Mouse (Mus musculus): ENCODE data around the gene Mafg. TPM values are rescaled to one million over a fixed set of nuclear protein-coding genes. Genes with fewer than 3 reads are reported as not detected.

The Mafg gene
- total RNA-seq, 1 experiment from 2014 or later, result 20.3 TPM

DNA sequence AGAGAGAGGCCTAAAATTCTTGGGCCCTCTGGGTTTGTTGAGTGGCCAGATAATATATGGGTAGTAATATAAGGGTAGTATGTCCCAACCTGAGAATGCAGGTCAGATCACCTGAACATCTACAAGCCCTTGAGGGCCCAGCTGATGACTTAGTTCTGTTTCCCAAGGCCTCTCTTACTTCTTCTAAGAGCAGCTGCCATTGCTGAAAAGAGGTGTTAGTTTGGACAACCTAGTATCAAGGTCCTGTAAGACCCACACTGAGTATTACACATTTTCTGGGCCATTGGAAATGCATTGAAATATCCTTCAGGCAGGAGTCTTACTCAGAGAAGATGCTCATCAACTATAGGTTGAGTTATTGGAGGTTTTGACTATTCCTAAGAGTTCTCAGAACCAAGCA lies 57.5 kb downstream of the Mafg start:
- ATAC-seq (replicated peaks; ENCODE audit: low read depth, poor library complexity, severe bottlenecking), result no peak

Other genes with a start within 250 kb of the Mafg start
- 29.8 and 37.9 TPM in 2 replicates for gene Nploc4, start 195.9 kb downstream of the Mafg start, total RNA-seq (2017)
- not detected in 2 replicates for gene Tspan10, start 191.0 kb downstream of the Mafg start, total RNA-seq (2017)
- gene Pde6g, start 180.1 kb downstream of the Mafg start, total RNA-seq (2017), result not detected in 2 replicates
- 6.5 and 13.6 TPM in 2 replicates for gene Oxld1, start 175.5 kb downstream of the Mafg start, total RNA-seq (2017)
- 73.3 and 101 TPM in 2 replicates for gene Ccdc137, start 175.5 kb downstream of the Mafg start, total RNA-seq (2017)
- gene Arl16, start 166.0 kb downstream of the Mafg start, total RNA-seq (2017), result 7.7 and 9.4 TPM in 2 replicates
- 121 and 140 TPM in 2 replicates for gene Mrpl12, start 149.0 kb downstream of the Mafg start, total RNA-seq (2017)
- 8.2 and 12.1 TPM in 2 replicates for gene Slc25a10, start 141.8 kb downstream of the Mafg start, total RNA-seq (2017)
- gene Gcgr, start 102.9 kb downstream of the Mafg start, total RNA-seq (2017), result not detected in 2 replicates
- gene Mcrip1, start 83.9 kb downstream of the Mafg start, total RNA-seq (2017), result 26.5 and 31.0 TPM in 2 replicates
- not detected in 2 replicates for gene Ppp1r27, start 82.5 kb downstream of the Mafg start, total RNA-seq (2017)
- 494 and 545 TPM in 2 replicates for gene P4hb, start 60.3 kb downstream of the Mafg start, total RNA-seq (2017)
- 148 and 170 TPM in 2 replicates for gene Arhgdia, start 52.0 kb downstream of the Mafg start, total RNA-seq (2017)
- gene Alyref, start 35.2 kb downstream of the Mafg start, total RNA-seq (2017), result 248 and 287 TPM in 2 replicates
- 27.2 and 32.1 TPM in 2 replicates for gene Anapc11, start 35.2 kb downstream of the Mafg start, total RNA-seq (2017)
- not detected in 2 replicates for gene Npb, start 25.1 kb downstream of the Mafg start, total RNA-seq (2017)
- gene Pcyt2, start 15.7 kb downstream of the Mafg start, total RNA-seq (2017), result 34.5 and 38.6 TPM in 2 replicates
- gene Sirt7, start 8.4 kb downstream of the Mafg start, total RNA-seq (2017), result 45.8 and 50.4 TPM in 2 replicates
- 9.9 and 11.7 TPM in 2 replicates for gene Pycr1, start 10.2 kb upstream of the Mafg start, total RNA-seq (2017)
- not detected in 2 replicates for gene Myadml2, start 14.6 kb upstream of the Mafg start, total RNA-seq (2017)
- gene Notum, start 27.6 kb upstream of the Mafg start, total RNA-seq (2017), result not detected in 2 replicates
- gene Aspscr1, start 39.4 kb upstream of the Mafg start, total RNA-seq (2017), result 31.8 and 44.9 TPM in 2 replicates
- gene Cenpx, start 80.1 kb upstream of the Mafg start, total RNA-seq (2017), result 81.5 and 113 TPM in 2 replicates
- 30.3 and 30.9 TPM in 2 replicates for gene Lrrc45, start 80.3 kb upstream of the Mafg start, total RNA-seq (2017)
- gene Rac3, start 87.9 kb upstream of the Mafg start, total RNA-seq (2017), result not detected in 2 replicates
- 8.4 and 9.5 TPM in 2 replicates for gene Dcxr, start 93.7 kb upstream of the Mafg start, total RNA-seq (2017)
- gene Cbr2, start 98.5 kb upstream of the Mafg start, total RNA-seq (2017), result not detected in 2 replicates
- gene Hmga1b, start 129.2 kb upstream of the Mafg start, total RNA-seq (2017), result 18.9 and 25.7 TPM in 2 replicates
- 4.8 and 5.6 TPM in 2 replicates for gene Rfng, start 150.6 kb upstream of the Mafg start, total RNA-seq (2017)
- gene Gps1, start 150.7 kb upstream of the Mafg start, total RNA-seq (2017), result 66.0 and 88.2 TPM in 2 replicates
- gene Dus1l, start 162.8 kb upstream of the Mafg start, total RNA-seq (2017), result 43.2 and 57.9 TPM in 2 replicates
- gene Fasn, start 190.9 kb upstream of the Mafg start, total RNA-seq (2017), result 46.0 and 62.3 TPM in 2 replicates